Mouse (Mus musculus) T-cell, adult 2 months (primary cell): ENCODE measurements at regions not wholly inside any gene's neighbourhood (a gene's known extent, or its start where the extent isn't known, plus 50 kb on each side); places are given as distances from the start of the nearest gene placed in this dataset.

Source experiments
- DNase-seq: peaks from one replicate; pipeline ENCODE4 v3.0.0; 2022; ENCODE audit warnings: low spot score

DNA sequence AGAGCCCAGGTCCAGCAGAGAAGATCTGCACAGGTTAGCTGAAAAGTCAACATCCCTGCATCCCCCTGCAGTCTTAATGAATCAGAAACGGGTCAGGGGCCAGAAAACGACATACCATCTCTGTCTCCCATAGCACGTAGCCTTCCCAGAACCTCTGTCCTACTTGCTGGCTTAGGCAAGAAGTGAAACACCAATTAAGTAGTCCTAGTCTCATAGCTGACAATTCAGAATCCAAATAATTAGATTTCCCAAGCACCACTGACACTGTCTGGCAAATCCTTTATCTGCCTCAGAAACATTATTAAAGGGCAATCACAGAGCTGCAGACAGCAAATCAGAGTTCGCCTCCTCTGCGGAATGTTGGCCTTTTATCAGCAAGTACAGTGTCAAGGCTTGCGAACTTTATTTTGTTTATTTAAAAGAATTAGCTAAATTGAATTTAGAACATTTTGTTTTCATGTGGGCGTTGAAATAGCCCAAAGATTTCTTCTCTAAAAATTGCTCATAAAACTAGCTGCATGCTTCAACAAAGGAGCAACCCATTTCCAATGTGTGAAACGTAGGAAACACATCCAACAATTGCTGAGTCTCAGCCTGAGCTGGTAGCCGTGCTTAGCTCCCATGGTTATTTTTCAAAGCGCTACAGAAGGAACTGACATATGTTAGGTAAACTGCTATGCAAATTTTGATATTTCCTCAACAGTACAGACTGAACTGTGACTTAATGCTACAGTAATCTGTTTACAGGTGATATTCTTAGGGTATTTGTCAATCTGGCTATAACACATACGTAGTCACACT lies 411.2 kb downstream of the Ipo11 start:
- no peak for DNase-seq

- DNase-seq: no peak
Measured at GRCm38 (mm10) chr13:106514510-106515169, 422.1 kb downstream of the Ipo11 start.

GRCm38 (mm10) chr13:106513669-106514068 lies 423.1 kb downstream of the Ipo11 start:
- DNase-seq: no peak

- DNase-seq: no peak
Measured at GRCm38 (mm10) chr13:106510435-106510834, 426.3 kb downstream of the Ipo11 start.

GRCm38 (mm10) chr13:106501273-106501672 lies 435.5 kb downstream of the Ipo11 start:
- DNase-seq: no peak

- no peak for DNase-seq
Measured at GRCm38 (mm10) chr13:106471264-106471663, 465.5 kb downstream of the Ipo11 start.

DNA sequence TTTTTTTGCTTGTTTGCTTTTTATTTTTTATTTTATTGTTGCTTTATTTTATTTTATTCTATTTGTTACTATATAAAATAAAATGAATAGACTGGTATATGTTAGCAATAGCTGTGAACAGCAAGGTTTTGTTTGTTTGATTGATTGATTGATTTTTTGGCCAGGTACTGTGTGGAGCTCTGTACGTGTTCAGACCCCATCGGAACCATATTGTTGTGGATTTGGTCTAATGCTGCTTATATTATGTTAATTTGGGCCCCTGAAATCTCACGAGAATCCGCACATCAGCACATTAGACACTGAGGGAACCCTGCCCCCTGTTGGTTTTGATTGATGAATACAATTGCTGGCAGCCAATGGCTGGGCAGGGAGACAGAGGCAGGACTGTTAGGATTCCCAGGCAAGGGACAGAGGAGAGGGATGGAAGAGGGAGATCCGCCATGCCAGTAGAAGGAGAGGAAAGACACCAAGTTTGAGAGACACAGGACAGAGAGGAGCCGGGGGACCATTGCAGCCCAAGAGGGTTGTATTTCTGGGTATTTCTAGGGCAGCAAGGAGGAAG lies 482.3 kb downstream of the Ipo11 start:
- DNase-seq: no peak

GRCm38 (mm10) chr13:106432165-106432564 lies 504.6 kb downstream of the Ipo11 start:
- DNase-seq: no peak

- DNase-seq: no peak
Measured at GRCm38 (mm10) chr13:106406608-106407038, 530.1 kb downstream of the Ipo11 start.

DNA sequence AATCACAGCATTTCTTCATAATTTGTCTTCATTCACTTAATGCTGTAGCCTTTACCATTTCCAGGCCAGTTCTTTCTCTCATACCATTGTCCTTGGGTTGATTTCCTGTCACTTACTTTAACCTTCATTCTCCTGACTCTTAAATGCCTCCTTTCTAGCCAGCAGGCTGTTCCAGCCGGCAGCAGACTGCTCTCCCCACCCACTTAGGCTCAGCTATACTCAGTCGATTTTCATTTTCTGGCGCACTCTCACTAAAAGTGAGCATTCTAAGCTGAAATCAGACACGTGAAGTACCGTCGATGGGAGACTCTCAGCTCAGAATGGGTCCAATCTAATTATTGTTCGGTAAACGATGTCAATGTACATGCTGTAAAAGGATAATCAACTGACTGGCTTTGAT lies 544.1 kb downstream of the Ipo11 start:
- no peak for DNase-seq

DNA sequence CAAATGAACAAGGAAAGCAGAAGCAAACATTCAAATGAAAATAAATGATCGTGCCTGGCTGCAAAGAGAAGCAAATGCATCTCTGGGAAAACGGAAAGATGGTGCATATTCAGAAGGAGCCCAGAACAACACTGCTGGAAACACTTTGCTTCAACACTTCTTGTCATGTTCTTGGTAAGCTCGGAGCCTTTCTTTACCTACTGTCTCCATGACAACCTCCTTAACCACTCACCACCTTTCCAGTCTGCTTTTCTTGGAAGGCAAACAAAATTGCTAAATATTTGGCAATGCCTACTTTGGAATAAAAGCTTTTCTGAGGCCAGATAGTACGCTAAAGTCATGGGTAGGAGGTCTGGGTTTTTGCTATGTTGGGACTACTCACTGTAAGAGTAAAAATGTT lies 548.1 kb downstream of the Ipo11 start:
- no peak for DNase-seq

DNA sequence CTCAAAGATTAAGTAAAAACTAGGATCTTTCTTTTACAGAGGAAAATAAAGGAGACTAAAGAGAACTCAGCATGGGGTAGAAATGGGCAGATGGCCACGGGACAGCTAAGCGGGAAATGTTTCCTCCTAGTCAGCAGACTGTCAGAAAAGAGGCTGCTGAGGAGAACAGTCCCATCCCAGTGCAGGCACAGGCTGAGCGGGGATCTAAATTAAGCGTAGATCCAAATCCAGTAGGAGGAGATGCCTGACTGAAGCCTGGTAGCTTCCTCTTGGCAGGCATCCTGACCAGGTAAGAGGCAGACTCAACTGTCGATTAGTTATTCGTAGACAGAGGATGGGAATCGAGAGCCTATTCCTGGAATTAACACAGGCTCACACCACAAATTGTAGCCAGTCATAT lies 569.2 kb downstream of the Ipo11 start:
- no peak for DNase-seq

DNA sequence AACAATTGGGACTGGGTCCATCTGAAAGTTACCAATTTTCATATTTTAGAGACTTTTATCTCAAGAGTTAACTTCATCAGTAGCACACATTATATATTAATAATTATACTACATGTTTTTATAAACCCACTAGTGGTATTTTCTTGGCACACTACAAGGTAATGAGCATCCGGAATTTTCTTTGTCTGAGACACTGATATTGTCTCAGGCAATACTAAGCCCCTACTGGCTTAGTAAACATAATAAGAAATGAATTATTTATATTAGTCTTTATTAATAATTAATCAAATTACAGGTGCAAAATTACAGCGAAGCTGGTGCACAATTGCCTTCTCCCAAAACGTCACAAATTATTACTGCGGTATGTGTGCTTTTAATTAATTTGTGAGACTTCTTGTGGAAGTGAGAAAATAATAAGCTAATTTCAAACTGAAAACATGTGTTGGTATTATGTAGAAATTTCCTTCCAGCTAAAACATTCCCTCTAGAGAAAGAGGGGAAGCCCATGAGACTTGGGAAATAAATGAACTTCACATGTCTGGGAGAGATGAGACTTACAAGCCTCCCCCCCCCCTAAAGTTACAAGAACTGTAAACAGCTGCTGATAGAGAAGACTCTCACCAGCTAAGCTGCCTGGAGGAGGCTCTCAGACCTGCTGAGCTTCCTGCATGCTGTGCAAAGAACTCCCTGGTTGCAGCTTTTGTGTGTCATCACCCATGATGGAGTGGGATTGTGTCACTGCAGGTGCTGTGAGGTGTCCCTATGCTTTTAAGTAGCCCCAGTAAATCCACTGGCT lies 583.9 kb downstream of the Ipo11 start:
- no peak for DNase-seq

GRCm38 (mm10) chr13:106332025-106332424 lies 604.7 kb downstream of the Ipo11 start:
- DNase-seq: no peak

DNA sequence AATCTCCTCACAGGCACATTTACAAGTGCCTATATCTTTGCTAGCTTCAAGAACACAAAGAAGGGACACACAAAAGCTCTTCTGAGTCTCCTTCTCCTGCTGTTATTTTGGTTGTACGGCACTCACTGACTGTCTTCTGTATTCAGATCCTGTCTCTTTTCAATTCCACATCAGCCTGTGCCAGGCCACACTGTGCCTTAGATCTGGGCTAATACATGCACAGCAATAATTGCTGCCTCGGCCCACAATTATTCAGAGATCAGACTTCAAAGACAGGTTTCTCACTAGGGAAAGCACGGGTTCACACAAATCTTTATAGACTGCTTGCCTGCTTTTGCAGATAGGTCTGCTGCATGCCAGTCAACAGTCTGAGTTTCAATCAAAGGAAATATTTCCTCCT lies 617.8 kb downstream of the Ipo11 start:
- no peak for DNase-seq

- DNase-seq: no peak
Measured at GRCm38 (mm10) chr13:106318476-106318875, 618.3 kb downstream of the Ipo11 start.

DNA sequence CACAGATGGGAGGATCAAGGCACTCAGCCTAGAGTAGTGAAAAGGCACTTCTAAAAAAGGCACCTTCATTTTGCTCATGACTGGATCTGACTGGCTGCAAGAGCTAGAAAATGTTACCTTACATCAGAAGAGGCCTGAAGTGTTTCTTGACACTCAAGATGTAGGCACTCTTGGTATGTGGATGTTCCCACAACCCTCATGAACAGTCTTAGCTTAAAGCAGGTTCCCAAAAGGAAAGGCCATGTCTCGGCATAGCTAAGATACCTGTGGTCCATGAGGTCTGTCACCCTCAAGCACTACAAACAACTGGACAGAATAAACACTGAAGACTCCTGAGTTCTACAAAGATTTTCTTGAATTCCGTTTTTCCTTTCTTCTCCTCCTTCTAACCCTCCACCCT lies 619.5 kb downstream of the Ipo11 start:
- DNase-seq: no peak

GRCm38 (mm10) chr13:106281181-106281580 lies 655.6 kb downstream of the Ipo11 start:
- DNase-seq: no peak

GRCm38 (mm10) chr13:106259874-106260273 lies 676.9 kb downstream of the Ipo11 start:
- no peak for DNase-seq
